Comparison of ENCODE assay signal across 16 mouse cellular contexts in genomic region chr12:44283378-44283777, GRCm38 (mm10). TPM values are rescaled to one million over a fixed set of nuclear protein-coding genes. Genes with fewer than 3 reads are reported as not detected.
A peak's percentile ranks its signal among the peaks of the same experiment; 100 is the strongest.
DNase-seq lines count a peak whose midpoint lies in the region; ATAC-seq lines count a peak whose summit lies in the region.
"Had no signal": no experiment of that assay in that cellular context is flagged by ENCODE, and none has a peak within 500 bp of the region (broad histone marks: within the 10 kb centered on the region; RNA-seq: fewer than 3 reads in every experiment).

No protein-coding gene starts in this region.

- no peaks in the 10 kb centered on the region for H3K4me1 ChIP-seq in kidney, embryonic 15.5 days
- H3K4me1 ChIP-seq in heart, embryonic 12.5 days (replicated peaks), result 0 out of 2 replicates have a peak, but pooled peaks cover 2% of the 10 kb centered on the region
- H3K4me1 ChIP-seq in forebrain, embryonic 16.5 days (replicated peaks; ENCODE audit: control insufficient read depth, insufficient read depth, low read length), result no peaks in the 10 kb centered on the region
- H3K4me1 ChIP-seq: forebrain, embryonic 12.5 days had no signal

- H3K4me2 ChIP-seq in kidney, embryonic 15.5 days, result no peak overlapping the region
- no peak overlapping the region for H3K4me2 ChIP-seq in heart, embryonic 12.5 days
- no peak overlapping the region for H3K4me2 ChIP-seq in forebrain, embryonic 16.5 days (ENCODE audit: low read length)
- H3K4me2 ChIP-seq: forebrain, embryonic 12.5 days; limb, embryonic 13.5 days had no signal

- H3K4me3 ChIP-seq in kidney, embryonic 15.5 days (replicated peaks), result no peak overlapping the region
- H3K4me3 ChIP-seq in heart, embryonic 12.5 days, result no peak overlapping the region
- no peak overlapping the region for H3K4me3 ChIP-seq in forebrain, embryonic 16.5 days (replicated peaks; ENCODE audit: low read length)
- H3K4me3 ChIP-seq: forebrain, embryonic 12.5 days; left cerebral cortex, adult 2 months; limb, embryonic 13.5 days had no signal

- WGBS in kidney, embryonic 15.5 days, result 69% methylated on average over 9 of the region's 9 CpGs
- WGBS in heart, embryonic 12.5 days, result 53% methylated on average over 9 of the region's 9 CpGs
- WGBS in forebrain, embryonic 16.5 days, result 79% methylated on average over 9 of the region's 9 CpGs

- peak; percentile 18 for DNase-seq in kidney, postnatal 10 days
- peak; percentile 21 for DNase-seq in ZHBTc4 (ENCODE audit: low read depth, low spot score)
- DNase-seq in lung, postnatal 25 days (ENCODE audit: low spot score), result peak; percentile 29
- DNase-seq in neural tube, embryonic 10.5 days (ENCODE audit: extremely low spot score, low spot score), result no peak
- no peak for DNase-seq in frontal cortex, postnatal 25 days (ENCODE audit: low spot score in 2 of 2)
- DNase-seq: cerebellum, postnatal 25 days; right cerebral cortex, adult 18-20 months; thymus, adult 2 months had no signal

- no peaks in the 10 kb centered on the region for H3K9me3 ChIP-seq in kidney, embryonic 15.5 days (replicated peaks)
- no peaks in the 10 kb centered on the region for H3K9me3 ChIP-seq in heart, embryonic 12.5 days (replicated peaks)
- H3K9me3 ChIP-seq in forebrain, embryonic 16.5 days (ENCODE audit: control insufficient read depth, low read length), result no peaks in the 10 kb centered on the region
- H3K9me3 ChIP-seq: forebrain, embryonic 12.5 days; limb, embryonic 13.5 days had no signal

- H3K27me3 ChIP-seq in kidney, embryonic 15.5 days, result no peaks in the 10 kb centered on the region
- no peaks in the 10 kb centered on the region for H3K27me3 ChIP-seq in heart, embryonic 12.5 days (replicated peaks)
- H3K27me3 ChIP-seq in forebrain, embryonic 16.5 days (replicated peaks; ENCODE audit: control insufficient read depth, insufficient read depth, low read length), result no peaks in the 10 kb centered on the region
- H3K27me3 ChIP-seq: forebrain, embryonic 12.5 days; limb, embryonic 13.5 days had no signal

- ATAC-seq in kidney, embryonic 15.5 days (replicated peaks; ENCODE audit: low FRiP score), result no peak
- 0 out of 2 replicates have a peak, but pooled peaks have one; percentile 45 for ATAC-seq in heart, embryonic 12.5 days (ENCODE audit: insufficient number of reproducible peaks, low FRiP score)
- no peak for ATAC-seq in forebrain, embryonic 16.5 days
- ATAC-seq: midbrain, embryonic 16.5 days had no signal

- H3K27ac ChIP-seq in kidney, embryonic 15.5 days, result no peak overlapping the region
- H3K27ac ChIP-seq in heart, embryonic 12.5 days (ENCODE audit: poor library complexity, severe bottlenecking), result no peak overlapping the region; the same call in 1 of the 2 replicates
- no peak overlapping the region for H3K27ac ChIP-seq in forebrain, embryonic 16.5 days (ENCODE audit: low read length)
- H3K27ac ChIP-seq: forebrain, embryonic 12.5 days; left cerebral cortex, adult 2 months; limb, embryonic 13.5 days; macrophage had no signal

- no peak overlapping the region for H3K9ac ChIP-seq in kidney, embryonic 15.5 days
- no peak overlapping the region for H3K9ac ChIP-seq in heart, embryonic 12.5 days
- no peak overlapping the region for H3K9ac ChIP-seq in forebrain, embryonic 16.5 days (replicated peaks; ENCODE audit: low read depth, low read length)
- H3K9ac ChIP-seq: forebrain, embryonic 12.5 days; limb, embryonic 13.5 days had no signal

- H3K36me3 ChIP-seq in kidney, embryonic 15.5 days, result peaks cover 17% of the 10 kb centered on the region
- H3K36me3 ChIP-seq in heart, embryonic 12.5 days, result peaks cover 14% of the 10 kb centered on the region
- peaks cover 3% of the 10 kb centered on the region; the same call in 1 of the 2 replicates for H3K36me3 ChIP-seq in forebrain, embryonic 16.5 days (ENCODE audit: control insufficient read depth, insufficient read depth)

RNA-seq across cellular contexts. Expression of gene Nrcam, which starts 45.3 kb away (rescaled TPM):
- 10.0 and 10.8 TPM in 2 replicates for polyA plus RNA-seq in kidney, embryonic 15.5 days (2015; fragmentation: Nextera tagmentation; extraction: Ambion mirVana)
- 0.92 and 1.4 TPM in 2 replicates for polyA plus RNA-seq in heart, embryonic 12.5 days (2016; fragmentation: Nextera tagmentation; extraction: Ambion mirVana)
- 129 and 139 TPM in 2 replicates for polyA plus RNA-seq in forebrain, embryonic 16.5 days (2015; fragmentation: Nextera tagmentation; extraction: Ambion mirVana)

Comparison
In these comparisons a context has a peak if more than half of its experiments do, and no peak if none do; other contexts are left out.
1. DNase-seq: peak in kidney, postnatal 10 days (single experiment), ZHBTc4 (single experiment) and lung, postnatal 25 days (single experiment); none in neural tube, embryonic 10.5 days (single experiment) and frontal cortex, postnatal 25 days (0 of 2).
2. RNA of gene Nrcam, which starts 45.3 kb away (polyA plus RNA-seq): 129 to 139 TPM in forebrain, embryonic 16.5 days; 10.0 to 10.8 TPM in kidney, embryonic 15.5 days and 0.92 to 1.4 TPM in heart, embryonic 12.5 days; every median in the first group is over 10 times any median in the second.